Mouse (Mus musculus) heart, adult 2 months (tissue): ENCODE results near the gene Zfp788.

Source experiments
- CTCF ChIP-seq: fragments of 200-600 bp; IDR thresholded peaks from 2 replicates; pipeline ENCODE4 v1.8.1; 2022; ENCODE audit warnings: antibody characterized with exemption, mild to moderate bottlenecking, moderate library complexity
- EP300 ChIP-seq: fragments of 200-500 bp; IDR thresholded peaks from 2 replicates; pipeline ENCODE4 v1.6.1; 2011; ENCODE audit warnings: low read depth, low read length, control low read depth; ENCODE audit not compliant: insufficient read depth
- POLR2A ChIP-seq: fragments of 200-500 bp; IDR thresholded peaks from 2 replicates; pipeline ENCODE4 v1.6.1; 2011; ENCODE audit warnings: mild to moderate bottlenecking, low read depth, low read length, control low read depth; ENCODE audit not compliant: insufficient read depth

GRCm38 (mm10) chr7:41598615-41599014 is 34.4 kb upstream of the Zfp788 start:
- no peak for TF ChIP-seq CTCF
- TF ChIP-seq POLR2A, result no peak
- TF ChIP-seq EP300, result no peak
